Mouse (Mus musculus) bone marrow macrophage, adult 2 months (primary cell): ENCODE results near the gene Phactr2.

Source experiments
- CTCF ChIP-seq: IDR thresholded peaks from 2 replicates; pipeline ENCODE4 v1.5.1; 2012; ENCODE audit warnings: low read depth, mild to moderate bottlenecking, low read length, moderate library complexity
- POLR2A ChIP-seq: IDR thresholded peaks from 2 replicates; pipeline ENCODE4 v1.6.1; 2012; ENCODE audit warnings: mild to moderate bottlenecking, low read depth, low read length, borderline replicate concordance

DNA sequence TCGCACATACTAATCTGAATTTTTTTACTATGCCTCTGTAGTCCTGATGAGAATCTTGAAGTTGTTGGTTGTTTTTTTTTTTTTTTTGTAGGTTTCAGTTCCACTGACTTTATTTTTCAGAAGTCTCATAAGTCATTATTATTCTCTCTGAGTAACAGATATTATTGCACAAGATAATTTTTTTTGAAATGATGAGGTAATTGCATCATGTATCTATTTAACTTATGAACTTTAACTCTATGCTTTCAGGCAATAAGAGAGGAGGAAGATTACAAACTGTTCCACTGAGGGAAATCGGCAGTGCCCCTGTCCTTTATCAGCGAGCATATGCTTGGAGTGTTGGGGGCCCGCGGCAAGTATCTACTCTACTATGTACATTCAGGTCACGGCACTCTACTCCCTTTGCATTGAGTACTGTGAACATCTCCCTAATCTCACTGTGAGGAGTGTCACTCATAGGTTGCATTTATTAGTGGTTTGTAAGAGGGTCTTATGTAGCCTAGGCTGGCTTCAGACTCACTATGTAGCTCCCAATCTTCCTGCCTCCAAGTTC is 272.4 kb downstream of the Phactr2 start:
- TF ChIP-seq POLR2A (no peak), CTCF (no peak)
